Mouse (Mus musculus) left cerebral cortex, adult 11 months (tissue): Measurements from ENCODE around the gene Nlrp6.
"Not testable (repeated sequence)": the region's sequence is repeated elsewhere in the genome, so short reads cannot be mapped to it uniquely, and the experiment has no call there.

Source experiments
- DNase-seq: peaks from one replicate; pipeline ENCODE4 v3.0.0; 2022; ENCODE audit warnings: low spot score

Gene Nlrp6

DNA sequence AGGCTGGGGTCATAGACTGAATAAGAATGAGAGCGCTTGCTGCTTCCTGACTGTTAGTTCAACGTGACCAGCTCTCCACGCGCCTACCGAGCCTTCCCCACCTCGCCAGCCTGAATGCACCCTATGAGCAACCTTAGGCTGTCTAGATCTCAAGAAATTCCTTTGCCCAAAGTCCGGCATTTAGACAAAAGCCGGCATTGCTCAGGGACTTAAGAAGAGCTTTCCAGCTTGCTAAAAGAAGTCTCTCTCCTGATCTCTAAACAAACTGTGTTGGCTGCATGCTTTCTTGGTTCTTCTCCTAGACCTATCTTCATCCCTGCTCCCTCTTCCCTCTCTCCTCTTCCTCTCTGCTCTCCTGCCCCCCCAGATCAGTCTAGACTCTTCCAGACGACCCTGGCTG, 54.2 kb downstream of the Nlrp6 start:
- no peak for DNase-seq

DNA sequence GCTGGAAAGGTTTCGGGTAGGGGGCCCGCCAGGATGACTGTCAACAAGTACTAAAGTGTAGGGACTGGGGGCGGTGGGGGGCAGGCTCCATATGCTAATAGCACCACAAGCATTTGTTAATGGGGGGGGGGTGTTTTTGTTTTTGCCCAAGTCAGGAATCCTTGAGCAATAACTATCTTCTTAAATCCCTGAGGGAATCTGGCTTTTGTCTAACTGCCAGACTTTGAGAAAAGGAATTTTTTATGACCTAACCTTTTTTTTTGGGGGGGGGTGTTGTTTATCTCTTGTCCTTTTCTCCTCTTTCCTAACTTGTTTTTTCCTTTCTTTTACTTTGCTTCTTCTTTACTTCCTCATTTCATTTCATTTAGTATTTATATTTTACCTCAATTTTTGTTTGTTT, 54.8 kb downstream of the Nlrp6 start:
- DNase-seq: no peak

DNA sequence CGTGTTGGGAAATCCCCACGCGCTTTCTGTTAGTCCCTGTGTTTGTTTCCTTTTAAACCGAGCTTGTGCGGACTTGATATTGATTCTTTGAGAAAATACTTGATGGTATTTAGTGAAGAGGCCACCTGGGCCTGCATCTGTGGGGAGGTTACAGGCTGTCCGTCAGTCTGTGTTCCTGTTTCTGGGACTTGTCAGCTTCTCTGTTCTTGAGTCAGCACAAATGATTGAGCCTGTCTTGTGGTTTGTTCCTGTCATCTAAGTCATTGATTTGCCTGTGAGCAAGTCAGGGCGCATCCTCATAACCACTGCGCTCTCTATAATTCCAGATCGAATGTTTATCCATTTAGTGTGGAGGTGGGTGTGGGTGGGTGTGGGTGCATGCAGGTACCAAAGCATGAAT, 56.0 kb downstream of the Nlrp6 start:
- not testable (repeated sequence) for DNase-seq
